Mouse (Mus musculus) gastrocnemius, postnatal 4 days (tissue): ENCODE results near the gene Usf1. TPM values are rescaled to one million over a fixed set of nuclear protein-coding genes. Genes with fewer than 3 reads are reported as not detected.

Source experiments
- DNase-seq, 2 experiments: peaks; one replicate each; pipeline ENCODE4 v3.0.0; 2021 to 2022; ENCODE audit warnings: low spot score in 2 of 2, mixed read lengths in 2 of 2
- total RNA-seq, 2 experiments: library from RNA; stranded (reverse); gene quantifications; 2 replicates each; pipeline ENCODE4 v1.2.3; 2021

The Usf1 gene
- total RNA-seq, 2 experiments from 2014 or later = 43.9 to 48.4 TPM

GRCm38 (mm10) chr1:171413608-171414007 lies 2.5 kb downstream of the Usf1 start:
- no peak for DNase-seq

GRCm38 (mm10) chr1:171418660-171419059 lies 7.5 kb downstream of the Usf1 start, which contains the start of gene Tstd1:
Tstd1 (plus strand) TSS chr1:171418872.
- no peak for DNase-seq

- no peak for DNase-seq
Observed at GRCm38 (mm10) chr1:171419291-171419882, 8.3 kb downstream of the Usf1 start.

GRCm38 (mm10) chr1:171419905-171420304 lies 8.8 kb downstream of the Usf1 start:
- DNase-seq = no peak

GRCm38 (mm10) chr1:171422504-171423095 lies 11.5 kb downstream of the Usf1 start:
- no peak for DNase-seq

GRCm38 (mm10) chr1:171424638-171425037 lies 13.5 kb downstream of the Usf1 start:
- DNase-seq = no peak

GRCm38 (mm10) chr1:171425126-171425525 lies 14.0 kb downstream of the Usf1 start:
- no peak for DNase-seq

GRCm38 (mm10) chr1:171432158-171432557 lies 21.0 kb downstream of the Usf1 start:
- DNase-seq = no peak

GRCm38 (mm10) chr1:171435288-171435814 lies 24.2 kb downstream of the Usf1 start:
- DNase-seq = no peak

- DNase-seq = no peak
Observed at GRCm38 (mm10) chr1:171435974-171436373, 24.9 kb downstream of the Usf1 start.

- DNase-seq = peak in 1 of 2 experiments; percentile 38
Observed at GRCm38 (mm10) chr1:171437264-171438013, 26.3 kb downstream of the Usf1 start, which contains the start of gene F11r. F11r (plus strand) TSS chr1:171437535.

- no peak for DNase-seq
Observed at GRCm38 (mm10) chr1:171438014-171438670, 27.0 kb downstream of the Usf1 start.

- no peak for DNase-seq
Observed at GRCm38 (mm10) chr1:171439072-171439471, 28.0 kb downstream of the Usf1 start.

- peak in 1 of 2 experiments; percentile 33 for DNase-seq
Observed at GRCm38 (mm10) chr1:171440025-171440725, 29.1 kb downstream of the Usf1 start.

GRCm38 (mm10) chr1:171441466-171442412 lies 30.6 kb downstream of the Usf1 start:
- no peak for DNase-seq

- DNase-seq = no peak
Observed at GRCm38 (mm10) chr1:171442413-171442760, 31.3 kb downstream of the Usf1 start.

- no peak for DNase-seq
Observed at GRCm38 (mm10) chr1:171445050-171445449, 33.9 kb downstream of the Usf1 start.

- DNase-seq = no peak
Observed at GRCm38 (mm10) chr1:171446854-171447253, 35.7 kb downstream of the Usf1 start.

- no peak for DNase-seq
Observed at GRCm38 (mm10) chr1:171447692-171448091, 36.6 kb downstream of the Usf1 start.

GRCm38 (mm10) chr1:171450062-171450461 lies 38.9 kb downstream of the Usf1 start:
- DNase-seq = no peak
